Mouse (Mus musculus): ENCODE measurements at regions not wholly inside any gene's neighbourhood (a gene's known extent, or its start where the extent isn't known, plus 50 kb on each side); places are given as distances from the start of the nearest gene placed in this dataset.
A peak's percentile ranks its signal among the peaks of the same experiment; 100 is the strongest.

GRCm38 (mm10) chr2:17935916-17936315 lies 60.8 kb downstream of the H2al2a start:
- H3K9ac ChIP-seq (ENCODE audit: low read depth, low read length): no peak overlapping the region
- no peak overlapping the region for H3K4me3 ChIP-seq (ENCODE audit: low read depth, low read length)
- H3K4me2 ChIP-seq (ENCODE audit: low read length): no peak overlapping the region
- H3K4me1 ChIP-seq (ENCODE audit: control insufficient read depth, insufficient read depth, low read length): peaks cover 11% of the 10 kb centered on the region
- H3K9me3 ChIP-seq (replicated peaks; ENCODE audit: control insufficient read depth, low read length, poor library complexity, severe bottlenecking): no peaks in the 10 kb centered on the region
- no peak for ATAC-seq
- H3K27me3 ChIP-seq (ENCODE audit: control insufficient read depth, insufficient read depth, low read depth, low read length): no peaks in the 10 kb centered on the region
- WGBS: 93% methylated on average over 12 of the region's 12 CpGs
- no peak overlapping the region for H3K27ac ChIP-seq (ENCODE audit: low read length)
- H3K36me3 ChIP-seq (ENCODE audit: control insufficient read depth, insufficient read depth, low read length): no peaks in the 10 kb centered on the region

GRCm38 (mm10) chr2:17935466-17935865 lies 61.3 kb downstream of the H2al2a start:
- H3K27ac ChIP-seq (ENCODE audit: low read length): no peak overlapping the region
- ATAC-seq: no peak
- WGBS: 97% methylated on average over 6 of the region's 6 CpGs
- H3K4me1 ChIP-seq (ENCODE audit: control insufficient read depth, insufficient read depth, low read length): peaks cover 11% of the 10 kb centered on the region
- H3K27me3 ChIP-seq (ENCODE audit: control insufficient read depth, insufficient read depth, low read depth, low read length): no peaks in the 10 kb centered on the region
- no peaks in the 10 kb centered on the region for H3K9me3 ChIP-seq (replicated peaks; ENCODE audit: control insufficient read depth, low read length, poor library complexity, severe bottlenecking)
- H3K36me3 ChIP-seq (ENCODE audit: control insufficient read depth, insufficient read depth, low read length): no peaks in the 10 kb centered on the region
- H3K4me3 ChIP-seq (ENCODE audit: low read depth, low read length): no peak overlapping the region
- H3K9ac ChIP-seq (ENCODE audit: low read depth, low read length): no peak overlapping the region
- H3K4me2 ChIP-seq (ENCODE audit: low read length): no peak overlapping the region

GRCm38 (mm10) chr2:17934610-17935009 lies 62.1 kb downstream of the H2al2a start:
- Histone ChIP-seq H3K9ac (ENCODE audit: low read depth, low read length) (no peak overlapping the region), H3K9me3 (replicated peaks; ENCODE audit: control insufficient read depth, low read length, poor library complexity, severe bottlenecking) (no peaks in the 10 kb centered on the region), H3K4me2 (ENCODE audit: low read length) (no peak overlapping the region), H3K4me3 (ENCODE audit: low read depth, low read length) (no peak overlapping the region), H3K36me3 (ENCODE audit: control insufficient read depth, insufficient read depth, low read length) (no peaks in the 10 kb centered on the region), H3K4me1 (ENCODE audit: control insufficient read depth, insufficient read depth, low read length) (peaks cover 11% of the 10 kb centered on the region), H3K27ac (ENCODE audit: low read length) (no peak overlapping the region), H3K27me3 (ENCODE audit: control insufficient read depth, insufficient read depth, low read depth, low read length) (no peaks in the 10 kb centered on the region)
- WGBS: 92% methylated on average over 10 of the region's 10 CpGs
- ATAC-seq: no peak

- H3K9ac ChIP-seq (ENCODE audit: low read depth, low read length): peak overlapping the region; percentile 18; the same call in 1 of the 2 replicates
- H3K27ac ChIP-seq (ENCODE audit: low read length): no peak overlapping the region
- peaks cover 11% of the 10 kb centered on the region for H3K4me1 ChIP-seq (ENCODE audit: control insufficient read depth, insufficient read depth, low read length)
- peak overlapping the region; percentile 27 for H3K4me3 ChIP-seq (ENCODE audit: low read depth, low read length)
- ATAC-seq: peak; percentile 74
- peak overlapping the region; percentile 58 for H3K4me2 ChIP-seq (ENCODE audit: low read length)
- no peaks in the 10 kb centered on the region for H3K27me3 ChIP-seq (ENCODE audit: control insufficient read depth, insufficient read depth, low read depth, low read length)
- WGBS: 6% methylated on average over 15 of the region's 15 CpGs
- no peaks in the 10 kb centered on the region for H3K36me3 ChIP-seq (ENCODE audit: control insufficient read depth, insufficient read depth, low read length)
- no peaks in the 10 kb centered on the region for H3K9me3 ChIP-seq (replicated peaks; ENCODE audit: control insufficient read depth, low read length, poor library complexity, severe bottlenecking)
Observed at GRCm38 (mm10) chr2:17932932-17933790, 63.6 kb downstream of the H2al2a start.

- 10% methylated on average over 16 of the region's 16 CpGs for WGBS
- H3K27ac ChIP-seq (ENCODE audit: low read length): no peak overlapping the region
- peak overlapping the region; percentile 18; the same call in 1 of the 2 replicates for H3K9ac ChIP-seq (ENCODE audit: low read depth, low read length)
Observed at GRCm38 (mm10) chr2:17932426-17932931, 64.3 kb downstream of the H2al2a start.

GRCm38 (mm10) chr2:17931881-17932280 lies 64.9 kb downstream of the H2al2a start:
- Histone ChIP-seq H3K4me2 (ENCODE audit: low read length) (no peak overlapping the region), H3K4me3 (ENCODE audit: low read depth, low read length) (no peak overlapping the region), H3K36me3 (ENCODE audit: control insufficient read depth, insufficient read depth, low read length) (no peaks in the 10 kb centered on the region), H3K27me3 (ENCODE audit: control insufficient read depth, insufficient read depth, low read depth, low read length) (no peaks in the 10 kb centered on the region), H3K9me3 (replicated peaks; ENCODE audit: control insufficient read depth, low read length, poor library complexity, severe bottlenecking) (no peaks in the 10 kb centered on the region), H3K9ac (ENCODE audit: low read depth, low read length) (no peak overlapping the region), H3K27ac (ENCODE audit: low read length) (no peak overlapping the region), H3K4me1 (ENCODE audit: control insufficient read depth, insufficient read depth, low read length) (peaks cover 11% of the 10 kb centered on the region)
- ATAC-seq: no peak
- WGBS: 95% methylated on average over 5 of the region's 5 CpGs

More at GRCm38 (mm10) chr2:17932426-17932931, 64.3 kb downstream of the H2al2a start:
- Histone ChIP-seq H3K4me3 (ENCODE audit: low read depth, low read length) (peak overlapping the region; percentile 27), H3K27me3 (ENCODE audit: control insufficient read depth, insufficient read depth, low read depth, low read length) (no peaks in the 10 kb centered on the region), H3K9me3 (replicated peaks; ENCODE audit: control insufficient read depth, low read length, poor library complexity, severe bottlenecking) (no peaks in the 10 kb centered on the region), H3K36me3 (ENCODE audit: control insufficient read depth, insufficient read depth, low read length) (no peaks in the 10 kb centered on the region), H3K4me2 (ENCODE audit: low read length) (peak overlapping the region; percentile 58), H3K4me1 (ENCODE audit: control insufficient read depth, insufficient read depth, low read length) (peaks cover 11% of the 10 kb centered on the region)
- peak; percentile 87 for ATAC-seq

GRCm38 (mm10) chr2:17918861-17919648 lies 77.7 kb downstream of the H2al2a start:
- Histone ChIP-seq H3K9me3 (replicated peaks; ENCODE audit: control insufficient read depth, low read length, poor library complexity, severe bottlenecking) (no peaks in the 10 kb centered on the region), H3K4me2 (ENCODE audit: low read length) (no peak overlapping the region), H3K36me3 (ENCODE audit: control insufficient read depth, insufficient read depth, low read length) (no peaks in the 10 kb centered on the region), H3K27ac (ENCODE audit: low read length) (no peak overlapping the region), H3K4me1 (ENCODE audit: control insufficient read depth, insufficient read depth, low read length) (peaks cover 3% of the 10 kb centered on the region; the same call in 1 of the 2 replicates), H3K27me3 (ENCODE audit: control insufficient read depth, insufficient read depth, low read depth, low read length) (no peaks in the 10 kb centered on the region), H3K4me3 (ENCODE audit: low read depth, low read length) (no peak overlapping the region), H3K9ac (ENCODE audit: low read depth, low read length) (no peak overlapping the region)
- WGBS: 94% methylated on average over 1 of the region's 1 CpGs
- no peak for ATAC-seq

GRCm38 (mm10) chr2:17917238-17917946 lies 79.4 kb downstream of the H2al2a start:
- H3K27me3 ChIP-seq (ENCODE audit: control insufficient read depth, insufficient read depth, low read depth, low read length): no peaks in the 10 kb centered on the region
- H3K4me3 ChIP-seq (ENCODE audit: low read depth, low read length): no peak overlapping the region
- H3K9me3 ChIP-seq (replicated peaks; ENCODE audit: control insufficient read depth, low read length, poor library complexity, severe bottlenecking): no peaks in the 10 kb centered on the region
- ATAC-seq: no peak
- H3K9ac ChIP-seq (ENCODE audit: low read depth, low read length): no peak overlapping the region
- H3K4me2 ChIP-seq (ENCODE audit: low read length): no peak overlapping the region
- no peaks in the 10 kb centered on the region for H3K36me3 ChIP-seq (ENCODE audit: control insufficient read depth, insufficient read depth, low read length)
- peaks cover 3% of the 10 kb centered on the region; the same call in 1 of the 2 replicates for H3K4me1 ChIP-seq (ENCODE audit: control insufficient read depth, insufficient read depth, low read length)
- WGBS: 23% methylated on average over 8 of the region's 8 CpGs
- H3K27ac ChIP-seq (ENCODE audit: low read length): no peak overlapping the region

All from midbrain, embryonic 16.5 days (tissue).